Mouse (Mus musculus) leukemia stem cell, adult 10-12 weeks (primary cell): Measurements from ENCODE around the gene Rab9b. TPM values are rescaled to one million over a fixed set of nuclear protein-coding genes. Genes with fewer than 3 reads are reported as not detected.

Experiments
- polyA plus RNA-seq: library from polyadenylated mRNA; stranded (reverse); fragments of >175 nt; gene quantifications from 2 replicates; pipeline ENCODE4 v1.2.3, GENCODE M21; 2012; ENCODE audit warnings: low replicate concordance

The Rab9b gene
- polyA plus RNA-seq = not detected in 2 replicates

DNA sequence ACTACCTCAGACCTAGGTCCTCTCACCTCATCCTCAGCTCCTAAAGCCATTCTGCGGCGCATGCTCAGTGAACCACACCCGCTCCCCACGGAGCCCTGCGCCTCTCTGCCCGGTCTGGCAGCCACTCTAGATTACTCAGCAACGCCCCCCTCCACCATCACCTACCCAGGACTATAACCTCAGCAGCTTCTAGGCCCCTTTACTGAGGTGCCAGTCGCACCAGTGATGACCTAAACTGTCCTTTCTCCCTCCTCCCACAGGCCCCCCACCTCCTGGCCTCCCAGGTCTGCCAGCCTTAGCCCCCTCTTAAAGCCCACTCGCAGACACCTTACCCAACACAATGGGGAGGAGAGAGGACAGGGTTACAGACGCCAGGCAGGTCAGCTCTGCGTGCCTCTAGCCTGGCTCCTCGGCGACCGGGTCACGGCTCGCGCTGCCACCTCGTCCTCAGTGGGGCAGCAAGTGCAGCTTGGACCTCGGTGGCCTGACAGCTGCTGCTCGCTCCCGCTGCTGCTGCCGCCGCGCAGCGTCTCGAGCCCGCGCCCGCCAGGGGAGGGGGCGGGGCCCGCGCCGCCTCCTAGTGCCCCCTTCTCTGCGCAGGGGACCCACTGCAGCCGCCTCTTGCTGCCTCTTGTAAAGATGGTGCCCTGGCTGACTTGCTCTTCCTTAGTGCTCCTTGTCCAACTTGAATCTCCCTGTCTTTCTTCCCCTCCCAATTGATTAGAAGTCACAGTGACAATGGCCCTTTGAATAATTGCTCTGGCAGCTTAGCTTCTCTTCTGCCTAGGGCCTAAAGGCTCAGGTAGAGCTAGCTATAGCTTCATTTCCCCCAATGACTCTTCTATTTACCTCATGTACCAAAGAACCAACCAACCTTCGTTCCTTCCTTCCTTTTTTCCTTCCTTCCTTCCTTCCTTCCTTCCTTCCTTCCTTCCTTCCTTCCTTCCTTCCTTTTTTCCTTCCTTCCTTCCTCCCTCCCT, at the start of gene Rab9b:
Gene Rab9b (minus strand): TSS at position 695 of the 980 bp plus-strand sequence.

GRCm38 (mm10) chrX:136822371-136822770, 46.2 kb downstream of the Rab9b start, which contains the start of gene Plp1:
Plp1 (plus strand) TSS chrX:136822671.

Other genes starting within 250 kb of the Rab9b start
- gene Tceal1, start 160.8 kb downstream of the Rab9b start, polyA plus RNA-seq = not detected in 2 replicates
- 216 and 227 TPM in 2 replicates for gene Morf4l2, start 125.1 kb downstream of the Rab9b start, polyA plus RNA-seq
- not detected in 2 replicates for gene Glra4, start 88.6 kb downstream of the Rab9b start, polyA plus RNA-seq
- 0.24 and 1.0 TPM in 2 replicates for gene Plp1, start 46.1 kb downstream of the Rab9b start, polyA plus RNA-seq
- gene H2bfm, start 58.6 kb upstream of the Rab9b start, polyA plus RNA-seq = not detected in 2 replicates
- gene Tmsb15b2, start 106.7 kb upstream of the Rab9b start, polyA plus RNA-seq = not detected in 2 replicates
- gene Tmsb15l, start 108.1 kb upstream of the Rab9b start, polyA plus RNA-seq = not detected in 2 replicates
- not detected in 2 replicates for gene Tmsb15b1, start 108.1 kb upstream of the Rab9b start, polyA plus RNA-seq
- gene Zcchc18, start 124.4 kb upstream of the Rab9b start, polyA plus RNA-seq = 0.08 and 0.87 TPM in 2 replicates
- gene Slc25a53, start 169.5 kb upstream of the Rab9b start, polyA plus RNA-seq = 0.20 and 0.65 TPM in 2 replicates
- 0.56 and 0.64 TPM in 2 replicates for gene Fam199x, start 180.8 kb upstream of the Rab9b start, polyA plus RNA-seq